Mouse (Mus musculus) liver, embryonic 14.5 days (tissue): ENCODE results near the gene Bspry. TPM values are rescaled to one million over a fixed set of nuclear protein-coding genes. Genes with fewer than 3 reads are reported as not detected.

Source experiments
- ATAC-seq: fragments of 200-750 bp; cut with Nextera tagmentation; 2 replicates; pipeline ENCODE4 v1.8.0; 2017; ENCODE audit warnings: moderate number of reproducible peaks, mild to moderate bottlenecking, moderate library complexity; ENCODE audit not compliant: insufficient read depth
- DNase-seq, 3 experiments: peaks; one replicate each; pipeline ENCODE4 v3.0.0-alpha.2; 2012 to 2013; ENCODE audit warnings: low read depth in 3 of 3, low spot score in 3 of 3
- H3K27ac ChIP-seq: fragments of 300-500 bp; sonication (generic); 2 replicates; pipeline ENCODE4 v1.5.1; 2014; ENCODE audit warnings: moderate library complexity, mild to moderate bottlenecking, control low read depth, inconsistent platforms
- H3K27me3 ChIP-seq: fragments of 300-500 bp; sonication (generic); 2 replicates; pipeline ENCODE4 v1.6.1; 2014; ENCODE audit warnings: mild to moderate bottlenecking, low read length, moderate library complexity; ENCODE audit not compliant: control insufficient read depth, insufficient read depth
- H3K36me3 ChIP-seq: fragments of 300-500 bp; sonication (generic); replicated peaks from 2 replicates; pipeline ENCODE4 v1.6.1; 2014; ENCODE audit warnings: low read depth; ENCODE audit not compliant: control insufficient read depth, insufficient read depth
- H3K4me1 ChIP-seq, 2 experiments: fragments of 200-500 bp in 1 of 2; fragments of 300-500 bp in 1 of 2; sonication (generic) in 1 of 2; replicated peaks; 2 replicates each; pipeline ENCODE4 v1.6.1; 2012 to 2014; ENCODE audit warnings: antibody characterized with exemption in 1 of 2, inconsistent platforms in 1 of 2, low read length in 1 of 2; ENCODE audit not compliant: control insufficient read depth in 2 of 2, insufficient read depth in 2 of 2
- H3K4me2 ChIP-seq: fragments of 300-500 bp; sonication (generic); 2 replicates; pipeline ENCODE4 v1.6.1; 2014; ENCODE audit warnings: low read depth, mild to moderate bottlenecking, control low read depth, moderate library complexity
- H3K4me3 ChIP-seq, 2 experiments: fragments of 200-500 bp in 1 of 2; fragments of 300-500 bp in 1 of 2; sonication (generic) in 1 of 2; 2 replicates each; pipeline ENCODE4 v1.5.1; 2012 to 2014; ENCODE audit warnings: low read depth in 2 of 2, low read length in 2 of 2, mild to moderate bottlenecking in 2 of 2, control low read depth in 1 of 2, inconsistent platforms in 1 of 2, moderate library complexity in 1 of 2; ENCODE audit not compliant: insufficient read depth in 1 of 2
- H3K9ac ChIP-seq: fragments of 300-500 bp; sonication (generic); replicated peaks from 2 replicates; pipeline ENCODE4 v1.6.1; 2014; ENCODE audit warnings: mild to moderate bottlenecking, control low read depth, moderate library complexity
- H3K9me3 ChIP-seq: fragments of 300-500 bp; sonication (generic); 2 replicates; pipeline ENCODE4 v1.6.1; 2016; ENCODE audit warnings: low read length, mixed read lengths; ENCODE audit not compliant: control insufficient read depth
- CTCF ChIP-seq: IDR thresholded peaks from 2 replicates; pipeline ENCODE4 v1.5.1; 2016; ENCODE audit warnings: antibody characterized with exemption, low read depth, control low read depth
- EP300 ChIP-seq: IDR thresholded peaks from 2 replicates; pipeline ENCODE4 v1.6.1; 2016; ENCODE audit warnings: antibody characterized with exemption, low read depth
- WGBS: fragments of 180-500 bp; shearing (Covaris S2); extraction: QIAGEN DNeasy Blood & Tissue Kit; methylation state at CpG from one replicate; pipeline ENCODE4 v1.1.7; 2014; ENCODE audit not compliant: insufficient replicate concordance; 5-methylcytosine and 5-hydroxymethylcytosine counted together
- polyA plus RNA-seq, 2 experiments: library from polyadenylated mRNA; depleted of rRNA in 1 of 2; stranded (reverse) in 1 of 2; unstranded in 1 of 2; fragments of >200 nt; fragmentation: Nextera tagmentation in 1 of 2; extraction: Ambion mirVana in 1 of 2; gene quantifications; 2 replicates each; pipeline versions ENCODE4 v1.2.1 to v1.2.3; 2012 to 2014

Gene Bspry
- polyA plus RNA-seq, 2 experiments = 0.17 to 0.19 TPM

GRCm38 (mm10) chr4:62487914-62488313 lies 8.1 kb downstream of the Bspry start:
- no peak overlapping the region for H3K4me3 ChIP-seq
- no peaks in the 10 kb centered on the region for H3K9me3 ChIP-seq
- H3K9ac ChIP-seq = no peak overlapping the region
- DNase-seq = no peak
- no peak overlapping the region for H3K4me2 ChIP-seq
- no peak for ATAC-seq
- H3K4me1 ChIP-seq = peaks cover 21 to 27% of the 10 kb centered on the region in 2 experiments
- 57% methylated on average over 2 of the region's 2 CpGs for WGBS
- TF ChIP-seq CTCF = no peak
- no peak for TF ChIP-seq EP300
- H3K36me3 ChIP-seq = no peaks in the 10 kb centered on the region
- H3K27ac ChIP-seq = no peak overlapping the region
- H3K27me3 ChIP-seq = no peaks in the 10 kb centered on the region; the same call in 1 of the 2 replicates

GRCm38 (mm10) chr4:62492682-62493081 lies 12.8 kb downstream of the Bspry start:
- TF ChIP-seq EP300 = no peak
- no peak for TF ChIP-seq CTCF
- no peak overlapping the region for H3K4me3 ChIP-seq
- H3K27me3 ChIP-seq = no peaks in the 10 kb centered on the region
- no peak overlapping the region for H3K4me2 ChIP-seq
- no peak for DNase-seq
- no peaks in the 10 kb centered on the region for H3K36me3 ChIP-seq
- no peaks in the 10 kb centered on the region for H3K9me3 ChIP-seq
- no peak overlapping the region for H3K27ac ChIP-seq
- H3K9ac ChIP-seq = no peak overlapping the region
- ATAC-seq = no peak
- H3K4me1 ChIP-seq = 0 out of 4 replicates have a peak, but pooled peaks cover 0 to 2% of the 10 kb centered on the region in 2 experiments
- WGBS = 68% methylated on average over 2 of the region's 2 CpGs

GRCm38 (mm10) chr4:62494230-62494629 lies 14.4 kb downstream of the Bspry start:
- TF ChIP-seq EP300 = no peak
- TF ChIP-seq CTCF = no peak
- DNase-seq (no peak), ATAC-seq (no peak)
- no peaks in the 10 kb centered on the region for H3K27me3 ChIP-seq
- H3K9ac ChIP-seq = no peak overlapping the region
- H3K4me1 ChIP-seq = 0 out of 4 replicates have a peak, but pooled peaks cover 0 to 2% of the 10 kb centered on the region in 2 experiments
- H3K4me3 ChIP-seq = no peak overlapping the region
- no peaks in the 10 kb centered on the region for H3K9me3 ChIP-seq
- 34% methylated on average over 9 of the region's 9 CpGs for WGBS
- no peak overlapping the region for H3K27ac ChIP-seq
- H3K36me3 ChIP-seq = no peaks in the 10 kb centered on the region
- H3K4me2 ChIP-seq = no peak overlapping the region

- Histone ChIP-seq H3K4me2 (no peak overlapping the region), H3K36me3 (no peaks in the 10 kb centered on the region; the same call in 1 of the 2 replicates), H3K9me3 (no peaks in the 10 kb centered on the region), H3K9ac (no peak overlapping the region), H3K4me3 (no peak overlapping the region), H3K27ac (no peak overlapping the region), H3K27me3 (no peaks in the 10 kb centered on the region), H3K4me1 (0 out of 4 replicates have a peak, but pooled peaks cover 0 to 2% of the 10 kb centered on the region in 2 experiments)
- TF ChIP-seq CTCF = no peak
- TF ChIP-seq EP300 = no peak
- WGBS = 65% methylated on average over 8 of the region's 8 CpGs
- ATAC-seq (no peak), DNase-seq (no peak)
Measured at GRCm38 (mm10) chr4:62495946-62496345, 16.1 kb downstream of the Bspry start.

- no peak overlapping the region for H3K4me2 ChIP-seq
- no peak overlapping the region for H3K4me3 ChIP-seq
- no peak for TF ChIP-seq CTCF
- TF ChIP-seq EP300 = no peak
- H3K9me3 ChIP-seq = no peaks in the 10 kb centered on the region
- H3K27ac ChIP-seq = no peak overlapping the region
- no peak for ATAC-seq
- H3K36me3 ChIP-seq = no peaks in the 10 kb centered on the region; the same call in 1 of the 2 replicates
- no peaks in the 10 kb centered on the region for H3K27me3 ChIP-seq
- no peak overlapping the region for H3K9ac ChIP-seq
- peaks cover 2 to 6% of the 10 kb centered on the region in 2 experiments; a peak in 2 of 4 replicates for H3K4me1 ChIP-seq
- 60% methylated on average over 8 of the region's 8 CpGs for WGBS
- DNase-seq = no peak
Measured at GRCm38 (mm10) chr4:62496815-62497214, 17.0 kb downstream of the Bspry start.
